Mouse (Mus musculus): ENCODE measurements at regions not wholly inside any gene's neighbourhood (a gene's known extent, or its start where the extent isn't known, plus 50 kb on each side); places are given as distances from the start of the nearest gene placed in this dataset.

GRCm38 (mm10) chr8:127894284-127894683, 464.1 kb upstream of the Nrp1 start:
- TF ChIP-seq ELF1 (IDR thresholded peaks at IDR 0.05; ENCODE audit: low read depth, low read length) (no peak), POLR2A (IDR thresholded peaks at IDR 0.05; ENCODE audit: control insufficient read depth in 1 of 2, insufficient read depth in 1 of 2, low read depth in 1 of 2, low read length in 2 of 2, poor library complexity in 1 of 2) (no peak), EP300 (IDR thresholded peaks at IDR 0.05; ENCODE audit: low read depth in 1 of 2, low read length in 2 of 2) (no peak), NRF1 (IDR thresholded peaks at IDR 0.05; ENCODE audit: insufficient read depth, low read depth, low read length, poor library complexity, severe bottlenecking) (no peak), CTCF (IDR thresholded peaks at IDR 0.05 in 2 of 3, conservative IDR thresholded peaks at IDR 0.05 in 1 of 3; ENCODE audit: control insufficient read depth in 1 of 3, insufficient read depth in 1 of 3, low read depth in 2 of 3, low read length in 3 of 3, poor library complexity in 1 of 3, severe bottlenecking in 1 of 3) (no peak), POLR2AphosphoS2 (IDR thresholded peaks at IDR 0.05; ENCODE audit: low read length) (no peak), MAZ (IDR thresholded peaks at IDR 0.05; ENCODE audit: low read depth, low read length) (no peak), GATA1 (IDR thresholded peaks at IDR 0.05; ENCODE audit: low read depth, low read length) (no peak), RCOR1 (IDR thresholded peaks at IDR 0.05; ENCODE audit: low read depth, low read length) (no peak)
